Mouse (Mus musculus) fibroblast of lung, adult 2 months (primary cell): ENCODE measurements around the gene Tmem97.
"Not testable (repeated sequence)": the region's sequence is repeated elsewhere in the genome, so short reads cannot be mapped to it uniquely, and the experiment has no call there.

Source experiments
- DNase-seq: peaks from one replicate; pipeline ENCODE4 v3.0.0-alpha.2; 2011; ENCODE audit warnings: low read depth

Gene Tmem97

GRCm38 (mm10) chr11:78549491-78549987 lies 1.0 kb downstream of the Tmem97 start:
- DNase-seq: no peak

GRCm38 (mm10) chr11:78547718-78548460 lies 2.7 kb downstream of the Tmem97 start:
- DNase-seq: no peak

- DNase-seq: no peak
Observed at GRCm38 (mm10) chr11:78545181-78545580, 5.4 kb downstream of the Tmem97 start.

- no peak for DNase-seq
Observed at GRCm38 (mm10) chr11:78544449-78545111, 6.0 kb downstream of the Tmem97 start.

- DNase-seq: no peak
Observed at GRCm38 (mm10) chr11:78540358-78540757, 10.2 kb downstream of the Tmem97 start.

- no peak for DNase-seq
Observed at GRCm38 (mm10) chr11:78536690-78537084, 13.9 kb downstream of the Tmem97 start.

GRCm38 (mm10) chr11:78536080-78536689 lies 14.4 kb downstream of the Tmem97 start, which contains the start of the genes Tnfaip1 and Ift20:
Gene Tnfaip1 (minus strand): TSS chr11:78536332.
Gene Ift20 (plus strand): TSS chr11:78536361.
- DNase-seq: peak; percentile 99

- no peak for DNase-seq
Observed at GRCm38 (mm10) chr11:78535376-78536079, 15.0 kb downstream of the Tmem97 start.

- no peak for DNase-seq
Observed at GRCm38 (mm10) chr11:78534516-78534915, 16.1 kb downstream of the Tmem97 start.

GRCm38 (mm10) chr11:78531515-78531914 lies 19.1 kb downstream of the Tmem97 start:
- DNase-seq: not testable (repeated sequence)

- no peak for DNase-seq
Observed at GRCm38 (mm10) chr11:78531046-78531445, 19.5 kb downstream of the Tmem97 start.

GRCm38 (mm10) chr11:78530001-78530400 lies 20.6 kb downstream of the Tmem97 start:
- no peak for DNase-seq

GRCm38 (mm10) chr11:78528714-78529113 lies 21.9 kb downstream of the Tmem97 start:
- no peak for DNase-seq

GRCm38 (mm10) chr11:78524838-78525237 lies 25.7 kb downstream of the Tmem97 start:
- DNase-seq: no peak

GRCm38 (mm10) chr11:78523241-78523955 lies 27.2 kb downstream of the Tmem97 start:
- peak; percentile 53 for DNase-seq

- peak; percentile 87 for DNase-seq
Observed at GRCm38 (mm10) chr11:78522481-78522997, 28.0 kb downstream of the Tmem97 start.

GRCm38 (mm10) chr11:78521880-78522279 lies 28.7 kb downstream of the Tmem97 start:
- DNase-seq: no peak

- no peak for DNase-seq
Observed at GRCm38 (mm10) chr11:78518931-78519330, 31.6 kb downstream of the Tmem97 start.

GRCm38 (mm10) chr11:78515549-78516325 lies 34.8 kb downstream of the Tmem97 start:
- no peak for DNase-seq

GRCm38 (mm10) chr11:78513106-78513790 lies 37.3 kb downstream of the Tmem97 start:
- no peak for DNase-seq
